Mouse (Mus musculus) testis, adult 2 months (tissue): ENCODE measurements around the gene Myoz1. TPM values are rescaled to one million over a fixed set of nuclear protein-coding genes. Genes with fewer than 3 reads are reported as not detected.

ENCODE experiments used
- H3K27ac ChIP-seq: fragments of 200-500 bp; 2 replicates; pipeline ENCODE4 v1.5.1; 2012; ENCODE audit warnings: low read depth, low read length; ENCODE audit not compliant: control insufficient read depth, insufficient read depth
- H3K27me3 ChIP-seq: fragments of 200-500 bp; 2 replicates; pipeline ENCODE4 v1.6.1; 2012; ENCODE audit warnings: mild to moderate bottlenecking, low read length, moderate library complexity; ENCODE audit not compliant: control insufficient read depth, insufficient read depth
- H3K36me3 ChIP-seq: fragments of 200-500 bp; 2 replicates; pipeline ENCODE4 v1.6.1; 2012; ENCODE audit warnings: mild to moderate bottlenecking, low read length; ENCODE audit not compliant: control insufficient read depth, insufficient read depth
- H3K4me1 ChIP-seq: fragments of 200-500 bp; 2 replicates; pipeline ENCODE4 v1.6.1; 2012; ENCODE audit warnings: low read length; ENCODE audit not compliant: control insufficient read depth, insufficient read depth
- H3K4me3 ChIP-seq: fragments of 200-500 bp; 2 replicates; pipeline ENCODE4 v1.5.1; 2012; ENCODE audit warnings: low read depth, mild to moderate bottlenecking, low read length, moderate library complexity, mixed read lengths; ENCODE audit not compliant: control insufficient read depth
- CTCF ChIP-seq: fragments of 200-500 bp; IDR thresholded peaks from 2 replicates; pipeline ENCODE4 v1.5.1; 2012; ENCODE audit warnings: low read depth, mild to moderate bottlenecking, inconsistent platforms, low read length, moderate library complexity; ENCODE audit not compliant: control insufficient read depth, insufficient read depth, insufficient replicate concordance
- POLR2A ChIP-seq: fragments of 200-500 bp; IDR thresholded peaks from 2 replicates; pipeline ENCODE4 v1.6.1; 2012; ENCODE audit warnings: low read depth, mild to moderate bottlenecking, inconsistent platforms, low read length, moderate library complexity; ENCODE audit not compliant: control insufficient read depth
- polyA plus RNA-seq: library from polyadenylated mRNA; depleted of rRNA; stranded (reverse); fragments of >200 nt; gene quantifications from 2 replicates; pipeline ENCODE4 v1.2.3, GENCODE M21; 2012

Gene Myoz1
- polyA plus RNA-seq, 1 experiment = 0.47 TPM

DNA sequence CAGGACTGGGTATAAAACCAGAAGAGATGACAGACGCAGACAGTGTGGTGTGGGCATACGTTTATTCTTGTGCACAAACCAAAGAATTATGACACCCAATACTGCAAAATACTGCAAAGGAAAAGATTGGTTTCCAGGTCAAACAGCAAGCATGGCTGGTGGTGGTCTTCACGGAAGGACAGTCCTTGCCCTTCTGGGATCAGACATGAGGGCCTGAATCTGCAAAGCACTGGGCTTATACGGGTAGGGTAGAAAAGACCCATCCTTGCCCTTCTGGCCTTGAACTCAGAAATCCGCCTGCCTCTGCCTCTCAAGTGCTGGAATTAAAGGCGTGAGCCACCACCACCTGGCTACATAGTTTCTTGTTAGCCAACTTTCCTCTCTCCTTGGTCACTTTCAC, 2.6 kb upstream of the Myoz1 start:
- H3K36me3 ChIP-seq = no peaks in the 10 kb centered on the region
- no peaks in the 10 kb centered on the region for H3K27me3 ChIP-seq
- peaks cover 11% of the 10 kb centered on the region for H3K4me1 ChIP-seq
- no peak for TF ChIP-seq POLR2A
- TF ChIP-seq CTCF = no peak
- no peak overlapping the region for H3K27ac ChIP-seq
- no peak overlapping the region for H3K4me3 ChIP-seq

DNA sequence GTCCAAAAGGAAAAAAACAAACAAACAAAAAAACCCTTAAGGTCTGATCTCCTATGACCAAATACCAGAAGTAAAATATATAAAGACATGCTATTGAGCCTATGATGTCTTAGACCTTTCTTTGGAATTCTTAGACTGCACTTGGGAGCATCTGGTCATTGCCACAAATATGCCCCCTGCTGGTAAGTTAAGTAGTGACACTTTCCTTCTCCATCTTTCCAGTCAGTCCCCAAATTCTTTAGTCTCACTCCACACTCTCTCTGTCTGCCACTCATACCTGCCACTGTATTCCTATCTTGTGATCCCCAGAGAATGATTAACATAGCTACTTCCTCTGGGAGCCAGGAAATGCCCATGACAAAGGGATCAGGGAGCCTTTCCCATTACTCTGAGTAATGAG, 2.0 kb upstream of the Myoz1 start:
- H3K4me3 ChIP-seq = no peak overlapping the region
- no peak overlapping the region for H3K27ac ChIP-seq
- TF ChIP-seq CTCF = no peak
- TF ChIP-seq POLR2A = no peak
- H3K4me1 ChIP-seq = peaks cover 11% of the 10 kb centered on the region
- no peaks in the 10 kb centered on the region for H3K27me3 ChIP-seq
- H3K36me3 ChIP-seq = no peaks in the 10 kb centered on the region

DNA sequence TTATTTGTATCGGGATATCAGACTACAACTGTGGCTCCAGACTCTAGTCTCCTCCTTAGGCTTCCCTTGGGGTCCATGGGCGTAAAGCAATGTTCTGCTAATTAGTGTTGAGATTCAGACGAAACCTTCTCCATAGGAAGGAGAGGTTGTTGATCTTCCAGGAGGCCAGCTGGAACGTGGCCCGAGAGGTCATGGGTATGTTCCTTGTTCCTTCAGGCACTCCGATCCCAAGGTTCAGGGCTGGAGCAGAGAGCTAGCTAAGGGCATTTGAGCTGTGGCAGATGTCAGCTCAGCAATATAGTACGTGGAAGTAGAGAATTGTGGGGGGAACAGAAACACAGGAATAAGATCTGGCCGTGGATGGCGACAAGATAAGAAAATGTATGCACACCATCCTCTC, 609 bp downstream of the Myoz1 start:
- Histone ChIP-seq H3K4me3 (no peak overlapping the region), H3K27me3 (no peaks in the 10 kb centered on the region), H3K27ac (peak overlapping the region; percentile 12; the same call in 1 of the 2 replicates), H3K36me3 (no peaks in the 10 kb centered on the region), H3K4me1 (peaks cover 9% of the 10 kb centered on the region)
- TF ChIP-seq CTCF (no peak), POLR2A (no peak)

DNA sequence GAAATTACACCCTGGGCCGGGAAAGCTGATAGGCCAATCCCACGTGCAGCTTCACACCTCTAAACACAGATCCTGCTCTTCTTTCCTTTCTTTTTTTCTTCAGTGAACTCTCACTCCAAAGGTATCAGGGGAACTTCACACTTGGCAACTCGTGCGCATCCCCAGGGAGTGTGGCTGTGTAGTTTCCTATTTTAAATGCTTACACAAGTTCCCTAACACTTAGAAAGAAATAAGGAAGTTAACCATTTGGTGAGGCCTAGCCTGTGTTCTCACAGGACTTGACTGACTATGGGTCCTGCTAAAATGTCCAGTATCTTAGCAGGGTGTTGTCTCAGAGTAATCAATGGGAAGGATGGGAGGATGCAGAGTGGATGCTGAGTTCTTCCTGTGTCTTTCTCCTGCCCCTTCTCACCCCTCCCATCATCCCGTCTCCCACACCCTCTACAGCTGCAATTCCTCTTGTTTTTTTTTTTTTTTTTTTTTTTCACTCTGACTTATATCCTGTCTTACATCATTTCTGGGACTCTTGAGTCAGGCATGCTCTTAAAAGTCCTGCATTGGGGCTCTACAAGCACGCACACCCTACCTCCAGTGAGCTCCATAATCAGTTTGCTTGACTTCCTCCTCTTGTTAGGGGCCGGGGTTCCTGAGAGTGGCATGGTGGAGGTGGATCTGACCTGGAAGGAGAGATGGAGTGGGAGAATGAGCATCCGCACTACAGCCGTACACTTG, 1.5 kb downstream of the Myoz1 start:
- no peaks in the 10 kb centered on the region for H3K36me3 ChIP-seq
- H3K4me1 ChIP-seq = peaks cover 9% of the 10 kb centered on the region
- H3K27ac ChIP-seq = no peak overlapping the region
- H3K27me3 ChIP-seq = no peaks in the 10 kb centered on the region
- no peak for TF ChIP-seq CTCF
- no peak for TF ChIP-seq POLR2A
- no peak overlapping the region for H3K4me3 ChIP-seq

DNA sequence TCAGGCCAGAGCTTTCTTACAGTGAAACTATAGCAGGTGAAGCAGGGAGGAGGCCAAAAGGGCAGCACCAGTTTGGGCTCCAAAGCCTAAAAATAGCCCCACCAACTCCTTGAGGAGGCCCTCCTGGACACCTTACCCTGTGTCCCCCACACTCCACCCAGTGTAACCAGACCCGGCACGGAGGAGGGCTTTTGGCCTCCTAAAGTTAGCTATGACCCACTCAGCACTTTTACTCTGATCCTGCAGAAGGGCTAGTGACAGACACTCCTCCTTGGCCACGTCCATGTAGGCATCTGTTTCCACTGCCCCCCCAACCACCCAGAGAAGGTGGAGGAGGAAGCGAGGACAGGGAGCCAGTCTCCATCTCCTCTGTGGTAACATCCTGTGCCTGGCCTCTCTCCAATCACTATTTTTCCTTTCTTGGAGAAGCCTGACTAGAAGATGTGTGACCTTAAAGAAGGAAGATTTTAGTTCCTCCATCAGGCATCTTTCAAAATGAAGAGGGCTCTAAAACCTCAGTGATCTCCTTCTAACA, 4.6 kb downstream of the Myoz1 start:
- no peaks in the 10 kb centered on the region for H3K27me3 ChIP-seq
- peaks cover 9% of the 10 kb centered on the region for H3K4me1 ChIP-seq
- no peaks in the 10 kb centered on the region for H3K36me3 ChIP-seq
- H3K4me3 ChIP-seq = no peak overlapping the region
- TF ChIP-seq CTCF (no peak), POLR2A (no peak)
- H3K27ac ChIP-seq = peak overlapping the region; percentile 56; the same call in 1 of the 2 replicates

- no peak for TF ChIP-seq POLR2A
- no peak for TF ChIP-seq CTCF
- peak overlapping the region; percentile 43 for H3K27ac ChIP-seq
- no peaks in the 10 kb centered on the region for H3K36me3 ChIP-seq
- H3K4me1 ChIP-seq = peaks cover 3% of the 10 kb centered on the region; the same call in 1 of the 2 replicates
- H3K4me3 ChIP-seq = no peak overlapping the region
- no peaks in the 10 kb centered on the region for H3K27me3 ChIP-seq
Measured at GRCm38 (mm10) chr14:20651000-20651399, 5.3 kb downstream of the Myoz1 start.

DNA sequence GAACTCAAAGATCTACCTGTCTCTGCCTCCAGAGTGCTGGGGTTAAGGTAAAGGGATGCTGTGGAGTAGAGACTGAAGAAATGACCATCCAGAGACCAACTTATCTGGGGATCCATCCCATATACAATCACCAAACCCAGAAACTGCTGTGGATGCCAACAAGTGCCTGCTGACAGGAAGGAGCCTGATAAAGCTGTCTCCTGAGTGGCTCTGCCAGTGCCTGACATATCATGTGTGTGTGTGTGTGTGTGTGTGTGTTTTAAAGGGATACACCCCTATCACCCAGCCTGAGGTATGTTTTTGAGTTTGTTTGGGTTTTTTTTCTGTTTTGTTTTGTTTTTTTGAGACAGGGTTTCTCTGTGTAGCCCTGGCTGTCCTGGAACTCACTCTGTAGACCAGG, 10.0 kb downstream of the Myoz1 start:
- Histone ChIP-seq H3K27me3 (no peaks in the 10 kb centered on the region), H3K4me1 (no peaks in the 10 kb centered on the region), H3K4me3 (no peak overlapping the region), H3K27ac (no peak overlapping the region), H3K36me3 (no peaks in the 10 kb centered on the region)
- TF ChIP-seq CTCF (no peak), POLR2A (no peak)
